Mouse (Mus musculus) layer of hippocampus, postnatal 14 days (tissue): ENCODE measurements at regions not wholly inside any gene's neighbourhood (a gene's known extent, or its start where the extent isn't known, plus 50 kb on each side); places are given as distances from the start of the nearest gene placed in this dataset.
A peak's percentile ranks its signal among the peaks of the same experiment; 100 is the strongest.
"Not testable (repeated sequence)": the region's sequence is repeated elsewhere in the genome, so short reads cannot be mapped to it uniquely, and the experiment has no call there.

Experiments used
- DNase-seq, 2 experiments: peaks; one replicate each; pipeline ENCODE4 v3.0.0; 2021 to 2022; ENCODE audit warnings: low spot score in 2 of 2, mixed read lengths in 1 of 2

- DNase-seq: peak in 1 of 2 experiments; percentile 12
Measured at GRCm38 (mm10) chr5:129256136-129256535, 159.6 kb downstream of the Adgrd1 start.

- DNase-seq: no peak
Measured at GRCm38 (mm10) chr5:129257206-129257605, 160.7 kb downstream of the Adgrd1 start.

DNA sequence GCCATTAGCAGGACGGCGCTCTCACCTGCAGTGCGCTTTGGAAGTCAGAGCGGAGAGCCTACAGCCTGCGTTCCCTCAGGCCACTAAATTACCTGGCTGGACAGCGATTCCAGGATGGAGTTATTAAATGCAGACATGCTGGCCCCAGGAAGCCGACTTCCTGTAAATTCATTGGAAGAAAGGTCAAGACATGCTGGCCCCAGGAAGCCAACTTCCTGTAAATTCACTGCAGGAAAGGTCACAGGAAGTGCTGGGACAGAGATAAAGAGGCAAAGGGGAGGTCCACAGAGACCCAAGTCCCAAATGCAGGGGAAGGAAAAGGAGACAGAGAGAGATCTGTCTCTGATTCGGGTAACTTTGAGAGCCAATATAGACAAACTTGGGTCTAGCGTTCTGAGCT is 164.1 kb downstream of the Adgrd1 start:
- DNase-seq: no peak

- no peak for DNase-seq
Measured at GRCm38 (mm10) chr5:129263118-129263517, 166.6 kb downstream of the Adgrd1 start.

- DNase-seq: no peak
Measured at GRCm38 (mm10) chr5:129264363-129264762, 167.8 kb downstream of the Adgrd1 start.

GRCm38 (mm10) chr5:129268456-129268855 is 171.9 kb downstream of the Adgrd1 start:
- peak; percentile 11 to 29 for DNase-seq

DNA sequence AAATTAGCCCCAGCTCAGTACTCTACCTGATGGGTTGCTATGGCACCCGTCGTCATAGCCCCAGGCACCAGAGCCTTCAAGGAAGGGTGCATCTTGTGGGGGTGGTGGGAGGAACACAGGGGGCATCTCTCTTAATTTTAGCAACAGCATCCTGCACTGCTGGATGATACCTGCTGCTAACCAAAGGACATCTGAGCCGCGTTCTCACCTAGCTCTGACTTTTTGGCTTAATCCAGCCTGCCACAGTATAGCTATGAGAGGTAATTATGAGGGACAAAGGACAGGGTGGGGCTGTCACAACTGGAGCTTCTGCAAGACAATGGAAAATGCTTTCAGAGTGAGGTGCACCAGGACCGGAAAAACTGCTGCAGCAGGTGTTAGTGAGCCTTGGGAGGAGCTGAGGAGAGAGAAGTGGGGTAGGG is 173.5 kb downstream of the Adgrd1 start:
- no peak for DNase-seq

- DNase-seq: no peak
Measured at GRCm38 (mm10) chr5:129281406-129281805, 184.9 kb downstream of the Adgrd1 start.

GRCm38 (mm10) chr5:129282133-129282532 is 185.6 kb downstream of the Adgrd1 start:
- no peak for DNase-seq

GRCm38 (mm10) chr5:129282826-129283225 is 186.3 kb downstream of the Adgrd1 start:
- DNase-seq: no peak

DNA sequence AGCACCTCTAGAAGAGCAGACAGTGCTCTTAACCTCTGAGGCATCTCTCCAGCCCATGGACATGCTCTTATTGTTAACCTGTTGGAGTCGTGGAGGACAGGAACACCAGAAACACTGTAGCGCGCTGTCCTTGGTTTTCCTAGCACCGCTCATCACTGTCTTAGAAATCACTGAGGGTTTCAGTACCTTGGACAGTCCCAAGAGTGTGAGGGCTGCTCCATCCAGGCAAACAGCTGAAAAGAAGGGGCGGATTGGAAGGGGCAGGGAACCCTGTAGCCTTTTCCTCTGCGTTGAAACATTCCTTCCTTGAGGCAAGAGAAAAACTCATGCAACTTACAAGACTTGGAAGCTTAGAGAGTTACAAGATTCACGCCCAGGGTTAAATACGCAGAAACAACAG is 190.9 kb downstream of the Adgrd1 start:
- no peak for DNase-seq

- DNase-seq: not testable (repeated sequence)
Measured at GRCm38 (mm10) chr5:129292821-129293220, 196.3 kb downstream of the Adgrd1 start.

GRCm38 (mm10) chr5:129294861-129295542 is 198.5 kb downstream of the Adgrd1 start:
- DNase-seq: not testable (repeated sequence)

- DNase-seq: peak in 1 of 2 experiments; percentile 37
Measured at GRCm38 (mm10) chr5:129297657-129298349, 201.3 kb downstream of the Adgrd1 start.

DNA sequence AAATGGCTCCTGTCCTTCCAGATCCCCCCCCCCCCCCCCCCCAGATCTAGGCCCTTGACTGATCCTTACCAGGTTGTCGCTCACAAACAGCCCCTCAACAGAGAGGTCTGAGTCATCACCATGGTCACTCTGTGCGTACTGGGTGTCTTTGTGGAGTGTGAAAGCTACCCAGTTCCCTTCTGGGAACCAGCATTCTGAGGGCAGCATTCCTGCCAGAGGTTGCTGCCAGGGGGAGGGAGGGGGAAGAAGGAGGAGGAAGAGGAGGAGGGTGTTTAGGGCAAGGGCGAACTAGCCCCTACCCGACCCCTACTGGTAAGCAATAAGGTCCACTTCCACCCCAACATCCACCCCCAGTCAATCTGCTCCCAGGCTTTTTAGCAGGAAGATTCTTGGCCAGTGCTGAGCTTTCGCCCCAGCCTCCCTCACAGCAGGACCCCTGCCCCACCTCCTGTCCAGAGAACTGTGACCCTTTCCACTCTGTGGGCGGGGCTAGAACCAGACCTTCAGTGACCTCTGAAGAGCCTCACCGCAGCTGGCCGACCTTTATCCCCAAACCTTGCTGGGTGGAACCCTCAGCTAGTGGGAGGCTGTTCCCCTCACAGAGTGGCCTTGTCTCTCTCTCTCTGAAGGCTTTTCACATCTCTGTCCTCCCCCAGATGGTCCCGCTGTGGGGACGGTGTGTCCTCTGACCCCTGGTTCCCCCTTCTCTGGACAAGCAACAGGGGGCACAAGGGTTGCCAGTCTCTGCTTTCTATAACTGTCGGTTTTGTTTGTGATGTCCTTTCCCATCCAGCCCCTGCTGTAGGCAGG is 202.2 kb upstream of the Sfswap start:
- DNase-seq: no peak

DNA sequence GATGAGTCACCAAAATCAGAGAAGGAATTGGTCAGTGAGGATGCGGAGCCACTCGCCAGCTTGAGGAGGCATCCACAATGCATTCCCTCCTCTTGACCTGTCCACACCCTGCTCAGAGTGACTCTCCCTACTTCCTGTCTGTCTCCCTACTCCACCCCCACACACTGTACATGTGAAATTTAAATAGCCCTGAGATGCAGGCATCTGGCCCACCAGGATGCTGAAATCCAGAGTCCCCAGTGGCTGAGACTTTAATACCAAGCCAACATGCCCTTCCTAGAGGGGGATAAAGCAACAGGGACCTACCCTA is 201.6 kb upstream of the Sfswap start:
- no peak for DNase-seq

- DNase-seq: no peak
Measured at GRCm38 (mm10) chr5:129300423-129300822, 200.6 kb upstream of the Sfswap start.

GRCm38 (mm10) chr5:129315626-129316025 is 185.4 kb upstream of the Sfswap start:
- no peak for DNase-seq

DNA sequence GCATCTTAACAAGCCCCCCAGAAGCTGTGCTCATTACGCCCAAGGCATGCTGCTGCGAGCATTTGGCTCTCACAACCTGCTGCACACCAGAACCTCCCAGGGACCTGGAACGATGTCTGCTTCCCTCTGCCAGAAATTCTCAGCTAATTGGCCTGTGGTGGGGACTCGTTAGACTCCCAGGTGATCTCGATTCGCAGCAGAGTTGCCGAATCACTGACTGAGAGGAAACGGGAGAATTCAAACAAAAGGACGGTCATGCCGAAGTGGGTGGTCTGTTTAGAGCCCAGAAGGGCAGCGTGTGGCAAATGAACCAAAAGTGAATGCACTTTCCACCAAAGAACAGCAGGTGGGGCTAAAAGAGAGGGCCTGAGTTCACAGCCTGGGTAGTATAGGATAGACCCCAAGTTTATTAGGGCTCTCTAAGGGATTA is 169.9 kb upstream of the Sfswap start:
- DNase-seq: peak; percentile 39 to 49

DNA sequence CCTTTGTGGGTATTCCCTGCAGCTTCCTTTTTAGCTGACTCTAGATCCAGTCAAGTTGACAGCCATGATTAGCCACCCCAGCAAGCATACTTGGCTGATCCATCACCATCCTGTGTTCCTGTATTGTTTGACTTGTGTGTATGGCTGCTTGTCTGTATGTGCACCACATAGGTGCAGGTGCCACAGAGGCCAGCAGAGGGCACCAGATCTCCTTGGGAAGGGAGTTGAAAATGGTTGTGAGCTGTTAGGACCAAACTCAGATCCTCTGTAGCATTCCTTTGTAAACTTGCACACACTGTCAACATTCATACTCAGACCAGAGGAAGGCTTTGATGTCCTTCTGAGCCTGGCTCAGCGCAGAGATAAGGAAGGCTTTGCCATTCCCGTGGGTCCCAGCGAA is 169.0 kb upstream of the Sfswap start:
- DNase-seq: no peak

GRCm38 (mm10) chr5:129338511-129338910 is 162.5 kb upstream of the Sfswap start:
- DNase-seq: no peak

DNA sequence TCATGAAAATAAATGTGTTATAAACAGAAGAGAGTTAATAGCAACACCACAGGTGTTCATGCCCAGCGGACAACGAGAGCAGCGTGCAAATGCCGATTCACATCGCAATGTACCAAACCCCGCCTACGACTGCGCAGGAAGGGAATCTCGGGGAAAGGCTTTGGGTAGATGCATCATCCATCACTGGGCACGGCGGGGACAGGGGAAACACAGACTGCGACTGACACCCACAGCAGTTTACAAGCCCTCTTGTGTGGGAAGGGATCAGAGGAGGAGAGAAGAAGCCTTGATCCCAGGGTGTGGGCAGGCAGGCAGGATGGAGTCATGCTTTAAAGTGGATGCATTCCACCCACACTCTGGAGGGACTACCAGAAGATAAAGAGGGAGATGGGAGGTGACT is 157.0 kb upstream of the Sfswap start:
- no peak for DNase-seq
